Mouse (Mus musculus): Measurements from ENCODE around the gene Fam126a. TPM values are rescaled to one million over a fixed set of nuclear protein-coding genes. Genes with fewer than 3 reads are reported as not detected.

Gene Fam126a
- polyA plus RNA-seq, 1 experiment from 2014 or later, result 55.0 TPM

- Histone ChIP-seq H3K9ac (no peak overlapping the region), H3K27me3 (peaks cover 5% of the 10 kb centered on the region; the same call in 1 of the 2 replicates), H3K4me2 (peak overlapping the region; percentile 41), H3K36me3 (replicated peaks) (no peaks in the 10 kb centered on the region), H3K4me3 (replicated peaks) (no peak overlapping the region), H3K9me3 (replicated peaks) (no peaks in the 10 kb centered on the region), H3K4me1 (replicated peaks) (peaks cover 14% of the 10 kb centered on the region), H3K27ac (replicated peaks) (no peak overlapping the region)
- WGBS (ENCODE audit: insufficient replicate concordance), result 47% methylated on average over 5 of the region's 5 CpGs
- ATAC-seq (ENCODE audit: insufficient read depth), result peak; percentile 48; the same call in 1 of the 2 replicates
Observed at GRCm38 (mm10) chr5:24039423-24039822, 8.9 kb upstream of the Fam126a start.

DNA sequence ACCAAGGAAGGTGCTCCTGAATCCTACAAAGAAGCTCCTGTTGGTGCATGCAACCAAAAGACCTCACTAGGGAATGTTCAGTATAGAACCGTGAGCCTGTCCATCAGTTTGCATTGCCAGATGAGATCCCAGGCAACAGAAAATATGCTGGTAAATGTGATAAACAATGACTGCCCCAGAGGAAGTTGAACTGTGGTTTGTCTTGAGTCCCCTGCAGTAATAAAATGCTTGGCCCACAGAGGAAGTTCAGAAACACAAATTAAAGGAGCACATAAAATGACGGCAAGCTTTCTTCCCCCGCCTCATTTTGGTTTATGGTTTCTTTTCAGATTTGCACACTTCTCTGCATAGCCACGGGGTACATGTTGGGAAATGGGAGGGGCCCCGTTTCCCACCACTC is 8.3 kb upstream of the Fam126a start:
- Histone ChIP-seq H3K9me3 (replicated peaks) (no peaks in the 10 kb centered on the region), H3K4me1 (replicated peaks) (peaks cover 14% of the 10 kb centered on the region), H3K27me3 (peaks cover 2% of the 10 kb centered on the region; the same call in 1 of the 2 replicates), H3K9ac (no peak overlapping the region), H3K36me3 (replicated peaks) (no peaks in the 10 kb centered on the region), H3K4me3 (replicated peaks) (no peak overlapping the region), H3K27ac (replicated peaks) (no peak overlapping the region), H3K4me2 (peak overlapping the region; percentile 41)
- ATAC-seq (ENCODE audit: insufficient read depth), result no peak
- 17% methylated on average over 5 of the region's 5 CpGs for WGBS (ENCODE audit: insufficient replicate concordance)

- 60% methylated on average over 2 of the region's 2 CpGs for WGBS (ENCODE audit: insufficient replicate concordance)
- ATAC-seq (ENCODE audit: insufficient read depth), result no peak
- H3K4me2 ChIP-seq, result no peak overlapping the region
Observed at GRCm38 (mm10) chr5:24038190-24038589, 7.7 kb upstream of the Fam126a start.

GRCm38 (mm10) chr5:24036731-24037130 is 6.2 kb upstream of the Fam126a start:
- H3K4me3 ChIP-seq (replicated peaks), result no peak overlapping the region
- ATAC-seq (ENCODE audit: insufficient read depth), result no peak
- H3K9me3 ChIP-seq (replicated peaks), result no peaks in the 10 kb centered on the region
- peaks cover 11% of the 10 kb centered on the region for H3K4me1 ChIP-seq (replicated peaks)
- no peak overlapping the region for H3K27ac ChIP-seq (replicated peaks)
- 67% methylated on average over 6 of the region's 6 CpGs for WGBS (ENCODE audit: insufficient replicate concordance)
- no peak overlapping the region for H3K4me2 ChIP-seq
- H3K9ac ChIP-seq, result no peak overlapping the region
- H3K36me3 ChIP-seq (replicated peaks), result no peaks in the 10 kb centered on the region
- H3K27me3 ChIP-seq, result no peaks in the 10 kb centered on the region; the same call in 1 of the 2 replicates

More at GRCm38 (mm10) chr5:24038190-24038589, 7.7 kb upstream of the Fam126a start:
- Histone ChIP-seq H3K4me3 (replicated peaks) (no peak overlapping the region), H3K9ac (no peak overlapping the region), H3K27ac (replicated peaks) (no peak overlapping the region), H3K27me3 (no peaks in the 10 kb centered on the region; the same call in 1 of the 2 replicates), H3K9me3 (replicated peaks) (no peaks in the 10 kb centered on the region), H3K4me1 (replicated peaks) (peaks cover 11% of the 10 kb centered on the region), H3K36me3 (replicated peaks) (no peaks in the 10 kb centered on the region)

- Histone ChIP-seq H3K9ac (no peak overlapping the region), H3K4me3 (replicated peaks) (no peak overlapping the region), H3K4me2 (no peak overlapping the region), H3K27ac (replicated peaks) (no peak overlapping the region), H3K9me3 (replicated peaks) (no peaks in the 10 kb centered on the region), H3K36me3 (replicated peaks) (no peaks in the 10 kb centered on the region), H3K27me3 (no peaks in the 10 kb centered on the region; the same call in 1 of the 2 replicates), H3K4me1 (replicated peaks) (peaks cover 18% of the 10 kb centered on the region)
- 13% methylated on average over 3 of the region's 3 CpGs for WGBS (ENCODE audit: insufficient replicate concordance)
- ATAC-seq (ENCODE audit: insufficient read depth), result no peak
Observed at GRCm38 (mm10) chr5:24034970-24035369, 4.5 kb upstream of the Fam126a start.

DNA sequence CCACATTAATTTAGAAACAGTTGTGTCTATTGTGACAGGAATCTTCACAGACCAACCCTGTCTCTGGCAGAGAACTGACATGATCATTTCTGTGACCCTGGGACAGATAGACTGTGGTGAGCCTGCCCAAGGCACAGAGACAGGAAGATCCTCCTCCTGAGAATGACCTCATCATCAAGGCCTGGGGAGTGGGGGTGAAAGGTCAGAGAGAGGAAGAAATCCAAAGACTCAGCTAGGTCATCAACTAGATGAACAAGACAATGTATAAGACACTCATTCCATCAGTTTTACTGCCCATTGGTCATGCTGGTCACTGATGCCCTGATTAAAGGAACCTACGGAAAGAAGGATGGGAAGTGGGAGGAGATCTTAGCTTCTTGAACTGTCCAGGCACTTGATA is 3.6 kb upstream of the Fam126a start:
- H3K4me2 ChIP-seq, result no peak overlapping the region
- H3K9me3 ChIP-seq (replicated peaks), result no peaks in the 10 kb centered on the region
- no peak overlapping the region for H3K27ac ChIP-seq (replicated peaks)
- peaks cover 15% of the 10 kb centered on the region for H3K4me1 ChIP-seq (replicated peaks)
- H3K27me3 ChIP-seq, result no peaks in the 10 kb centered on the region
- H3K4me3 ChIP-seq (replicated peaks), result no peak overlapping the region
- H3K9ac ChIP-seq, result no peak overlapping the region
- H3K36me3 ChIP-seq (replicated peaks), result no peaks in the 10 kb centered on the region
- 68% methylated on average over 1 of the region's 1 CpGs for WGBS (ENCODE audit: insufficient replicate concordance)
- ATAC-seq (ENCODE audit: insufficient read depth), result no peak

DNA sequence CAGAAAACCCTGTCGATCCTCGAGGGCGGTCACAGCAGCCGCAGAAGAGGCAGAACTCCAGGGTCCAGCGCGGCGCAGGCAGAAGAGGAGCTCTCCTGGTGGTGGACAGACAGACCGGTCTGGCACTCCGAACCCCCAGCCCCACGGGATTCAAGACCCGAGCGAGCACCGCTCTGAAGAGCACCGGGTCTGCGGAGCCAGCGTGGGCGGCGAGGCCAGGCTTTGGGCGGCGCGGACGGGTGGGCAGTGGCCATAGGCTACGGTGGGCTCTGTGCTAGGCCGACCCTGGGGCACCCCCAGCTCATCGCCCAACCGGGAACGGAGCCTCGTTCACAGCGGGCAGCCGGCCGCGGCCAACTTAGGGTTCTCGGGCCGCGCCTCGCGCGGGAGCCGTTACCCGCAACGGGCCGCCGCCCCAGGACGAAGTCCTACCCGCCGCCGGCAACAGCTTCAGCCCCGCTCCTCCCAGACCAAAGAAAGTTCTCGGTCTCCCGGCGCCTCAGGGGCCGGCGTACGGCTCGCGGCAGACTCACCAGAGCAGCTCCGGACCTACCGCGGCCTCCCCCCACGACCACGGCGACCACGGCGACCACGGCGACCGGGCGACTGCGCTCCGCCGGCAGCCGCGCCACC is 428 bp downstream of the Fam126a start:
- H3K27ac ChIP-seq (replicated peaks), result peak overlapping the region; percentile 96
- H3K4me2 ChIP-seq, result peak overlapping the region; percentile 78
- no peaks in the 10 kb centered on the region for H3K27me3 ChIP-seq
- H3K9ac ChIP-seq, result peak overlapping the region; percentile 100
- peak; percentile 71 for ATAC-seq (ENCODE audit: insufficient read depth)
- under 1% methylated on average over 73 of the region's 73 CpGs for WGBS (ENCODE audit: insufficient replicate concordance)
- peaks cover 15% of the 10 kb centered on the region for H3K36me3 ChIP-seq (replicated peaks)
- peaks cover 39% of the 10 kb centered on the region for H3K4me1 ChIP-seq (replicated peaks)
- H3K9me3 ChIP-seq (replicated peaks), result no peaks in the 10 kb centered on the region
- peak overlapping the region; percentile 100 for H3K4me3 ChIP-seq (replicated peaks)

DNA sequence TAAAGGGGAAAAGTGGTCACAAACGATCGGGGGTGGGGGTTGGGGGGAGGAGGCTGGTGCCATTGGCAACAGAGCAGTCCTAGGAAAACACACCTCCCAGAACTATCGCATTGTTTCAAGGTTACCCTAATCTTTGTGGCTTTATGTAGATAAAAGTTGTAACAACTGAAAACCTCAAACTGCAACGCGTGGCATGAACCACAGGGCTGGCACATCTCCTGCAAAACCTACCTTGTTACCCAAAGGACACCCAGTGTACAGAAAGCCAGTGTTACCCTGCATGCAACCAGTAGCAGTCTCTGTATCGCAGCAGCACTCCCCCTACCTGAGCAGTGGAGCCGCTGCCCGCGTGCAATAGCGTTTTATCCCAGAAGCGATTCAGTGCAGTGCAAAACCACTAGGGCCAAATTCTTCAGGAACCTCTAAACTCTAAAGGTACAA is 1.1 kb downstream of the Fam126a start:
- peak overlapping the region; percentile 96 for H3K27ac ChIP-seq (replicated peaks)

DNA sequence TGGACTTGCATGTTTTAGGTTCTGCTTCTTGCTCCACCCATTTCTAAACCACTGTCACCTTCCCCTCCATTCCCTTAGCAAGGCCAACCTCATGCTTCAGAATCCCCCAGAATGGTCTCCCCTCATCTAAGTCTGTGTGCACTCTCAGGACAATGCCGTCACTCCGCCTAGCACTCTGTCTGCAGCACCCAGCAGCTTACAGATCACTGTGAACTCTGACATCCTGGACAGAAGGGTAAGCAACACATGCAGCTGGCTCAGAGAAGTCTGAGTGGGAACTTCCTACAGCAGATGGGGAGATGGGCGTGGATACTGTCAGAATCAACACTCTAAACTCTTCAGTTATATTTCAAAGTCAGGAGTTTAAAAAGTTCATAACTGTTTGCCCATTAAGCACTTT is 5.5 kb downstream of the Fam126a start:
- Histone ChIP-seq H3K9me3 (replicated peaks) (no peaks in the 10 kb centered on the region), H3K27ac (replicated peaks) (no peak overlapping the region), H3K36me3 (replicated peaks) (peaks cover 19% of the 10 kb centered on the region), H3K4me3 (replicated peaks) (no peak overlapping the region), H3K4me1 (replicated peaks) (peaks cover 44% of the 10 kb centered on the region), H3K4me2 (no peak overlapping the region), H3K9ac (no peak overlapping the region), H3K27me3 (no peaks in the 10 kb centered on the region)
- 79% methylated on average over 3 of the region's 3 CpGs for WGBS (ENCODE audit: insufficient replicate concordance)
- ATAC-seq (ENCODE audit: insufficient read depth), result no peak

More for the DNA sequence above, 1.1 kb downstream of the Fam126a start:
- WGBS (ENCODE audit: insufficient replicate concordance), result under 1% methylated on average over 11 of the region's 11 CpGs
- no peaks in the 10 kb centered on the region for H3K9me3 ChIP-seq (replicated peaks)
- H3K36me3 ChIP-seq (replicated peaks), result peaks cover 19% of the 10 kb centered on the region
- H3K4me1 ChIP-seq (replicated peaks), result peaks cover 43% of the 10 kb centered on the region
- H3K27me3 ChIP-seq, result no peaks in the 10 kb centered on the region
- H3K9ac ChIP-seq, result peak overlapping the region; percentile 100
- peak overlapping the region; percentile 78 for H3K4me2 ChIP-seq
- peak; percentile 19 for ATAC-seq (ENCODE audit: insufficient read depth)
- H3K4me3 ChIP-seq (replicated peaks), result peak overlapping the region; percentile 100

DNA sequence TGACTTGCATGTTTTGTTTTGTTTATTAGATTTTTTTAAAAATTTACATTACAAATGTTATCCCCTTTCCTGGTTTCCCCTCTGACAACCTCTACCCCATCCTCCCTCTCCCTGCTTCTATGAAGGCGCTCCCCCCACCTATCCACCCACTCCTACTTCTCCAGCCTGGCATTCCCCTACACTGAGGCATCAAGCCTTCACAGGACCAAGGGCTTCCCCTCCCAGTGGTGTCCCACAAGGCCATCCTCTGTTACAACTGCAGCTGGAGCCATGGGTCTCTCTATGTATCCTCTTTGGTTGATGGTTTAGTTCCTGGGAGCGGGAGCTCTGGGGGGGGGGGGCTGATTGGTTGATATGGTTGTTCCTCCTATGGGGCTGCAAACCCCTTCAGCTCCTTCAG is 7.3 kb downstream of the Fam126a start:
- ATAC-seq (ENCODE audit: insufficient read depth), result no peak
- WGBS (ENCODE audit: insufficient replicate concordance), result 92% methylated on average over 2 of the region's 2 CpGs

DNA sequence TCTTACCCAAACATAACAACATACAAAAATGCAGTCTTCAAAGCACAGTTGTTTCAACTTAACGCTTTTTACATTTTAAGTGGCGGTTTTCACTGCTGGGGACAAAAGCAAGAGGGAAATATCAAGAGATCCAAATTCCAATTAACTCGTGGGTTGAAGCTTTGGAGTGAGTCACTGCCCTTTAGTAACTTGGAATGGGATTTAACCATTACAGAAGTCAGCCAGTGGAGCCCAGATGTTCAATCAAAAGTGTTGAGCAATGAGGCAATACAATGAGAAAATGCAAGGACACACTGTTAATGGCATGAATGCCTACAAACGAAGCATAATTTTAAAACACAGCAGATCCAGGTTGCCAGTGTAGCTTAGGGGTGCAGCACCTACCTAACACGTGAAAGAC is 8.8 kb downstream of the Fam126a start:
- no peak overlapping the region for H3K4me3 ChIP-seq (replicated peaks)

More for the DNA sequence above, 7.3 kb downstream of the Fam126a start:
- Histone ChIP-seq H3K27ac (replicated peaks) (no peak overlapping the region), H3K4me1 (replicated peaks) (peaks cover 33% of the 10 kb centered on the region), H3K9ac (no peak overlapping the region), H3K27me3 (no peaks in the 10 kb centered on the region), H3K4me2 (no peak overlapping the region), H3K36me3 (replicated peaks) (peaks cover 19% of the 10 kb centered on the region), H3K4me3 (replicated peaks) (no peak overlapping the region), H3K9me3 (replicated peaks) (no peaks in the 10 kb centered on the region)

More for the DNA sequence above, 8.8 kb downstream of the Fam126a start:
- no peak overlapping the region for H3K9ac ChIP-seq
- WGBS (ENCODE audit: insufficient replicate concordance), result 77% methylated on average over 5 of the region's 5 CpGs
- peaks cover 17% of the 10 kb centered on the region for H3K36me3 ChIP-seq (replicated peaks)
- no peaks in the 10 kb centered on the region for H3K27me3 ChIP-seq
- H3K27ac ChIP-seq (replicated peaks), result no peak overlapping the region
- no peak overlapping the region for H3K4me2 ChIP-seq
- ATAC-seq (ENCODE audit: insufficient read depth), result no peak
- peaks cover 25% of the 10 kb centered on the region for H3K4me1 ChIP-seq (replicated peaks)
- H3K9me3 ChIP-seq (replicated peaks), result no peaks in the 10 kb centered on the region
